Mouse (Mus musculus) layer of hippocampus, postnatal 25 days (tissue): ENCODE results near the gene Isca1. TPM values are rescaled to one million over a fixed set of nuclear protein-coding genes. Genes with fewer than 3 reads are reported as not detected.

Experiments
- total RNA-seq, 2 experiments: library from RNA; stranded (reverse); gene quantifications; 2 replicates each; pipeline ENCODE4 v1.2.3; 2021

Gene Isca1
- total RNA-seq, 2 experiments from 2014 or later: 129 to 152 TPM

Other genes starting within 250 kb of the Isca1 start
- 100 to 1,000 TPM; 351 to 374 TPM for gene Agtpbp1, start 184.6 kb downstream of the Isca1 start, total RNA-seq
- 100 to 1,000 TPM in 1 of 2 experiments, 10 to 100 TPM in 1; 99.1 to 103 TPM for gene Naa35, start 184.6 kb downstream of the Isca1 start, total RNA-seq
- 10 to 100 TPM; 54.3 to 62.7 TPM for gene Golm1, start 94.0 kb downstream of the Isca1 start, total RNA-seq
- not detected for gene 4921517D22Rik, start 75.7 kb downstream of the Isca1 start, total RNA-seq
- gene Spata31d1a, start 59.5 kb downstream of the Isca1 start, total RNA-seq: under 1 TPM; 0.27 to 0.38 TPM
- under 1 TPM; 0.12 to 0.14 TPM for gene Spata31d1b, start 57.5 kb downstream of the Isca1 start, total RNA-seq
- not detected for gene Spata31d1d, start 38.1 kb downstream of the Isca1 start, total RNA-seq
- under 1 TPM; 0.45 to 0.66 TPM for gene 1700014D04Rik, start 23.1 kb downstream of the Isca1 start, total RNA-seq
- gene Gm49354, start 12.4 kb upstream of the Isca1 start, total RNA-seq: not detected
- 10 to 100 TPM; 59.0 to 64.0 TPM for gene Tut7, start 53.3 kb upstream of the Isca1 start, total RNA-seq